Mouse (Mus musculus) liver, postnatal 0 days (tissue): ENCODE measurements around the gene Pkp3. TPM values are rescaled to one million over a fixed set of nuclear protein-coding genes. Genes with fewer than 3 reads are reported as not detected.

Experiments used
- ATAC-seq: fragments of 200-750 bp; cut with Nextera tagmentation; 2 replicates; pipeline ENCODE4 v1.8.0; 2017; ENCODE audit warnings: mild to moderate bottlenecking, moderate library complexity
- DNase-seq: peaks from one replicate; pipeline ENCODE4 v3.0.0-alpha.2; 2016
- H3K27ac ChIP-seq: fragments of 300-500 bp; sonication (generic); 2 replicates; pipeline ENCODE4 v1.5.1; 2014; ENCODE audit warnings: antibody characterized with exemption, moderate library complexity, mild to moderate bottlenecking, low read depth
- H3K27me3 ChIP-seq: fragments of 300-500 bp; sonication (generic); 2 replicates; pipeline ENCODE4 v1.6.1; 2014; ENCODE audit warnings: low read length, control low read depth, mixed read lengths; ENCODE audit not compliant: insufficient read depth
- H3K36me3 ChIP-seq: fragments of 300-500 bp; sonication (generic); replicated peaks from 2 replicates; pipeline ENCODE4 v1.6.1; 2014; ENCODE audit warnings: mild to moderate bottlenecking, control low read depth, low read length, moderate library complexity, mixed read lengths; ENCODE audit not compliant: insufficient read depth
- H3K4me1 ChIP-seq: fragments of 300-500 bp; sonication (generic); 2 replicates; pipeline ENCODE4 v1.6.1; 2014; ENCODE audit warnings: antibody characterized with exemption, mild to moderate bottlenecking, control low read depth; ENCODE audit not compliant: insufficient read depth
- H3K4me2 ChIP-seq: fragments of 300-500 bp; sonication (generic); 2 replicates; pipeline ENCODE4 v1.6.1; 2014; ENCODE audit warnings: low read depth, mild to moderate bottlenecking, low read length, moderate library complexity, mixed read lengths
- H3K4me3 ChIP-seq: fragments of 300-500 bp; sonication (generic); 2 replicates; pipeline ENCODE4 v1.5.1; 2014; ENCODE audit warnings: low read depth, low read length
- H3K9ac ChIP-seq: fragments of 300-500 bp; sonication (generic); replicated peaks from 2 replicates; pipeline ENCODE4 v1.6.1; 2014; ENCODE audit warnings: mild to moderate bottlenecking, moderate library complexity
- H3K9me3 ChIP-seq: fragments of 300-500 bp; sonication (generic); 2 replicates; pipeline ENCODE4 v1.6.1; 2016; ENCODE audit warnings: mild to moderate bottlenecking, control low read depth, low read length, mixed read lengths
- CTCF ChIP-seq: sonication (generic); IDR thresholded peaks from 2 replicates; pipeline ENCODE4 v1.5.1; 2016; ENCODE audit warnings: antibody characterized with exemption, low read depth
- EP300 ChIP-seq: IDR thresholded peaks from 2 replicates; pipeline ENCODE4 v1.6.1; 2016; ENCODE audit warnings: antibody characterized with exemption, low read depth, mild to moderate bottlenecking
- WGBS: fragments of 180-500 bp; shearing (Covaris S2); extraction: QIAGEN DNeasy Blood & Tissue Kit; methylation state at CpG from one replicate; pipeline ENCODE4 v1.1.7; 2014; ENCODE audit not compliant: insufficient replicate concordance; 5-methylcytosine and 5-hydroxymethylcytosine counted together
- polyA plus RNA-seq: library from polyadenylated mRNA; unstranded; fragments of >200 nt; fragmentation: Nextera tagmentation; extraction: Ambion mirVana; gene quantifications from 2 replicates; pipeline ENCODE4 v1.2.1, GENCODE M21; 2015

Gene Pkp3
- polyA plus RNA-seq, 1 experiment from 2014 or later = 1.5 TPM

- ATAC-seq = no peak
- WGBS = 80% methylated on average over 4 of the region's 4 CpGs
- H3K27ac ChIP-seq = peak overlapping the region; percentile 69; the same call in 1 of the 2 replicates
Measured at GRCm38 (mm10) chr7:141039386-141040107, 38.5 kb upstream of the Pkp3 start.

GRCm38 (mm10) chr7:141040867-141041606, 37.0 kb upstream of the Pkp3 start:
- peaks cover 19% of the 10 kb centered on the region for H3K4me1 ChIP-seq
- H3K4me3 ChIP-seq = no peak overlapping the region
- H3K36me3 ChIP-seq = no peaks in the 10 kb centered on the region
- peak; percentile 12 for DNase-seq
- WGBS = 58% methylated on average over 6 of the region's 9 CpGs
- ATAC-seq = no peak
- H3K27ac ChIP-seq = peak overlapping the region; percentile 71
- no peak for TF ChIP-seq EP300
- TF ChIP-seq CTCF = no peak
- H3K27me3 ChIP-seq = no peaks in the 10 kb centered on the region
- H3K9me3 ChIP-seq = no peaks in the 10 kb centered on the region
- no peak overlapping the region for H3K9ac ChIP-seq
- H3K4me2 ChIP-seq = no peak overlapping the region

More at GRCm38 (mm10) chr7:141039386-141040107, 38.5 kb upstream of the Pkp3 start:
- DNase-seq = no peak
- H3K9ac ChIP-seq = no peak overlapping the region
- H3K9me3 ChIP-seq = no peaks in the 10 kb centered on the region
- no peak overlapping the region for H3K4me2 ChIP-seq
- H3K27me3 ChIP-seq = no peaks in the 10 kb centered on the region
- H3K4me1 ChIP-seq = peaks cover 20% of the 10 kb centered on the region
- H3K36me3 ChIP-seq = no peaks in the 10 kb centered on the region
- H3K4me3 ChIP-seq = no peak overlapping the region
- TF ChIP-seq CTCF = no peak
- TF ChIP-seq EP300 = no peak

- Histone ChIP-seq H3K27ac (peak overlapping the region; percentile 71), H3K36me3 (no peaks in the 10 kb centered on the region), H3K4me1 (peaks cover 23% of the 10 kb centered on the region), H3K9ac (no peak overlapping the region), H3K4me2 (no peak overlapping the region), H3K27me3 (no peaks in the 10 kb centered on the region), H3K4me3 (no peak overlapping the region), H3K9me3 (no peaks in the 10 kb centered on the region)
- ATAC-seq (peak; percentile 40; the same call in 1 of the 2 replicates), DNase-seq (peak; percentile 62)
- 30% methylated on average over 5 of the region's 5 CpGs for WGBS
- TF ChIP-seq EP300 (no peak), CTCF (no peak)
Measured at GRCm38 (mm10) chr7:141041661-141042060, 36.4 kb upstream of the Pkp3 start.

GRCm38 (mm10) chr7:141042539-141042938, 35.5 kb upstream of the Pkp3 start:
- H3K36me3 ChIP-seq = no peaks in the 10 kb centered on the region
- H3K9me3 ChIP-seq = no peaks in the 10 kb centered on the region
- H3K9ac ChIP-seq = no peak overlapping the region
- H3K4me2 ChIP-seq = peak overlapping the region; percentile 13; the same call in 1 of the 2 replicates
- H3K4me1 ChIP-seq = peaks cover 31% of the 10 kb centered on the region
- H3K27me3 ChIP-seq = no peaks in the 10 kb centered on the region
- 43% methylated on average over 4 of the region's 4 CpGs for WGBS
- peak; percentile 87 for TF ChIP-seq EP300
- no peak for TF ChIP-seq CTCF
- 0 out of 2 replicates have a peak overlapping the region, but pooled peaks have one; percentile 24 for H3K27ac ChIP-seq
- DNase-seq (peak; percentile 24), ATAC-seq (peak; percentile 62)
- no peak overlapping the region for H3K4me3 ChIP-seq

GRCm38 (mm10) chr7:141046931-141047580, 31.0 kb upstream of the Pkp3 start:
- H3K27me3 ChIP-seq = no peaks in the 10 kb centered on the region
- H3K36me3 ChIP-seq = no peaks in the 10 kb centered on the region
- peak overlapping the region; percentile 85 for H3K27ac ChIP-seq
- H3K9me3 ChIP-seq = no peaks in the 10 kb centered on the region
- ATAC-seq (peak; percentile 52), DNase-seq (peak; percentile 42)
- WGBS = 34% methylated on average over 6 of the region's 6 CpGs
- H3K4me1 ChIP-seq = peaks cover 23% of the 10 kb centered on the region
- peak overlapping the region; percentile 84 for H3K4me2 ChIP-seq
- no peak overlapping the region for H3K4me3 ChIP-seq
- H3K9ac ChIP-seq = 0 out of 2 replicates have a peak overlapping the region, but pooled peaks have one; percentile 1
- TF ChIP-seq EP300 (peak; percentile 83), CTCF (no peak)
